Comparison of ENCODE assay signal across 9 mouse cellular contexts in the genomic region with DNA sequence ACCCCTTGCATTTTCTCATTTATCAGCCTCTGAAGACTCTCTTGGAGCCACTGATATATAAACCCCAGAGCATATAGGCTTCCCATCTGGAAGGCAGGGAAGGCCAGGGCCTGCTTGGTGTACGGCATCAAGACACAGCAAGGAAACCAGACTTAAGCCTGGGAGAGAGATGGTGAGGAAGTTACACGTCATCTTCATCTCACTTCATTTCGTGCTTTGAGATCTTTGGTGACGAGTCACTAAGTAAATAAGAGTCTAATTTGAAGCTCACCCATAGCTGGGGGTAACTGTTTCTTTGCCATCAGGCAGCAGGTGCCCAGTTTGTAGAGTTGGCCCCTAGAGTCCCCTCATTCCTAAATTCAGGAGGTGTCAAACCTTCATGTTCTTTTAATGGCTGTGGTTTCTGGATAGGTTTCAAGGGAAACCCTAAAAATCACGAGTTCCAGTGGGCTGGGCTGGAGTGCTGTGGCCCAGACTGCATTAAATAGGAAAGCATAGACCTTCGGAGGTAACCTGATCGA.
A peak's percentile ranks its signal among the peaks of the same experiment; 100 is the strongest.
DNase-seq lines count a peak whose midpoint lies in the region; ATAC-seq lines count a peak whose summit lies in the region.
"Had no signal": no experiment of that assay in that cellular context is flagged by ENCODE, and none has a peak within 500 bp of the region (broad histone marks: within the 10 kb centered on the region; RNA-seq: fewer than 3 reads in every experiment).

No protein-coding gene starts in this region.

- peaks cover 46% of the 10 kb centered on the region for H3K4me1 ChIP-seq in heart, embryonic 16.5 days (ENCODE audit: control insufficient read depth, insufficient read depth, low read length)
- H3K4me1 ChIP-seq in hindbrain, embryonic 13.5 days (replicated peaks), result peaks cover 91% of the 10 kb centered on the region
- peaks cover 76% of the 10 kb centered on the region for H3K4me1 ChIP-seq in midbrain, embryonic 14.5 days (ENCODE audit: control insufficient read depth, insufficient read depth, low read length)

- intact Hi-C loops in heart, postnatal 14 days (cut with DNase I), result no loop called here

- DNase-seq in heart, postnatal 14 days, result no peak
- DNase-seq in NIH3T3 (ENCODE audit: low read depth), result peak; percentile 59
- DNase-seq in midbrain, embryonic 14.5 days, result no peak
- no peak for DNase-seq in thymus, postnatal 10 days (ENCODE audit: low spot score in 2 of 2)
- no peak for DNase-seq in cerebellum, postnatal 36 days
- no peak for DNase-seq in cerebellum, adult 9-11 months
- DNase-seq: adrenal gland, postnatal 10 days had no signal

- H3K9ac ChIP-seq in heart, embryonic 16.5 days (ENCODE audit: low read length), result no peak overlapping the region
- H3K9ac ChIP-seq in hindbrain, embryonic 13.5 days, result peak overlapping the region; percentile 99
- peak overlapping the region; percentile 100 for H3K9ac ChIP-seq in midbrain, embryonic 14.5 days (replicated peaks; ENCODE audit: low read length)

- peak overlapping the region; percentile 92 for H3K4me2 ChIP-seq in heart, embryonic 16.5 days (ENCODE audit: low read depth, low read length)
- peak overlapping the region; percentile 93 for H3K4me2 ChIP-seq in hindbrain, embryonic 13.5 days
- peak overlapping the region; percentile 97 for H3K4me2 ChIP-seq in midbrain, embryonic 14.5 days (ENCODE audit: low read length)

- no peak for ATAC-seq in heart, embryonic 16.5 days (replicated peaks; ENCODE audit: extremely low read depth, insufficient read depth, low FRiP score)
- ATAC-seq in hindbrain, embryonic 13.5 days (ENCODE audit: low FRiP score), result no peak
- no peak for ATAC-seq in midbrain, embryonic 14.5 days (ENCODE audit: low FRiP score, low TSS enrichment)

- no peak overlapping the region for H3K4me3 ChIP-seq in heart, embryonic 16.5 days (ENCODE audit: low read length)
- peak overlapping the region; percentile 80 for H3K4me3 ChIP-seq in hindbrain, embryonic 13.5 days
- peak overlapping the region; percentile 68 for H3K4me3 ChIP-seq in midbrain, embryonic 14.5 days (replicated peaks; ENCODE audit: low read depth, low read length)

- H3K9me3 ChIP-seq in heart, embryonic 16.5 days (replicated peaks; ENCODE audit: control insufficient read depth, low read length), result no peaks in the 10 kb centered on the region
- no peaks in the 10 kb centered on the region for H3K9me3 ChIP-seq in hindbrain, embryonic 13.5 days
- no peaks in the 10 kb centered on the region for H3K9me3 ChIP-seq in midbrain, embryonic 14.5 days (ENCODE audit: control insufficient read depth, low read length)

- no peaks in the 10 kb centered on the region for H3K36me3 ChIP-seq in heart, embryonic 16.5 days (ENCODE audit: control insufficient read depth, insufficient read depth)
- no peaks in the 10 kb centered on the region for H3K36me3 ChIP-seq in hindbrain, embryonic 13.5 days
- no peaks in the 10 kb centered on the region for H3K36me3 ChIP-seq in midbrain, embryonic 14.5 days (ENCODE audit: control insufficient read depth, insufficient read depth, low read length)

- H3K27ac ChIP-seq in heart, embryonic 16.5 days (ENCODE audit: low read length), result no peak overlapping the region
- peak overlapping the region; percentile 100 for H3K27ac ChIP-seq in hindbrain, embryonic 13.5 days
- peak overlapping the region; percentile 100 for H3K27ac ChIP-seq in midbrain, embryonic 14.5 days (replicated peaks; ENCODE audit: low read depth, low read length)

- WGBS in heart, embryonic 16.5 days, result 41% methylated on average over 7 of the region's 7 CpGs
- WGBS in hindbrain, embryonic 13.5 days, result 46% methylated on average over 7 of the region's 7 CpGs
- 34% methylated on average over 7 of the region's 7 CpGs for WGBS in midbrain, embryonic 14.5 days

- no peaks in the 10 kb centered on the region for H3K27me3 ChIP-seq in heart, embryonic 16.5 days (ENCODE audit: control insufficient read depth, insufficient read depth, low read length)
- peaks cover 71% of the 10 kb centered on the region for H3K27me3 ChIP-seq in hindbrain, embryonic 13.5 days
- H3K27me3 ChIP-seq in midbrain, embryonic 14.5 days (ENCODE audit: control insufficient read depth, insufficient read depth, low read length), result no peaks in the 10 kb centered on the region
